Comparison of ENCODE assay signal across 8 mouse cellular contexts in genomic region chr2:129129412-129129929, GRCm38 (mm10). TPM values are rescaled to one million over a fixed set of nuclear protein-coding genes. Genes with fewer than 3 reads are reported as not detected.
DNase-seq lines count a peak whose midpoint lies in the region; ATAC-seq and TF ChIP-seq lines count a peak whose summit lies in the region.

Chchd5 (plus strand) TSS chr2:129129700.

- H3K9me3 ChIP-seq in CH12.LX (replicated peaks; ENCODE audit: low read length) = peaks cover 2% of the 10 kb centered on the region
- H3K9me3 ChIP-seq in forebrain, embryonic 11.5 days (ENCODE audit: control insufficient read depth, low read length) = no peaks in the 10 kb centered on the region
- H3K9me3 ChIP-seq in heart, embryonic 16.5 days (replicated peaks; ENCODE audit: control insufficient read depth, low read length) = peaks cover 8% of the 10 kb centered on the region
- H3K9me3 ChIP-seq in liver, embryonic 15.5 days (replicated peaks) = no peaks in the 10 kb centered on the region
- H3K9me3 ChIP-seq in neural tube, embryonic 12.5 days = 0 out of 2 replicates have a peak, but pooled peaks cover 8% of the 10 kb centered on the region

- in situ Hi-C loops in CH12.LX (cut with MboI; ENCODE audit: low pct_ligation_motif_present, low pct_unique_long_range_greater_than_20kb, low sequenced_read_pairs) = no loop called here

- peak; percentile 68 for TF ChIP-seq POLR2A in CH12.LX (IDR thresholded peaks at IDR 0.05; ENCODE audit: low read depth, low read length)

- H3K79me2 ChIP-seq in CH12.LX (replicated peaks; ENCODE audit: control insufficient read depth, extremely low read depth, insufficient read depth, poor library complexity, severe bottlenecking) = 0 out of 2 replicates have a peak, but pooled peaks cover 3% of the 10 kb centered on the region

- DNase-seq in CH12.LX (ENCODE audit: extremely low read depth) = peak; percentile 95
- peak; percentile 92 for DNase-seq in c-Kit-positive CD71-positive TER-119-negative erythroid progenitor cells, embryonic 14.5 days (ENCODE audit: low read depth)
- DNase-seq in forebrain, embryonic 11.5 days (ENCODE audit: low spot score) = peak; percentile 93
- peak; percentile 92 to 98 for DNase-seq in kidney, postnatal 36 days
- peak; percentile 99 for DNase-seq in telencephalon, adult 2 months (ENCODE audit: low read depth, low spot score)

- H3K36me3 ChIP-seq in CH12.LX (replicated peaks in 1 of 2; ENCODE audit: control insufficient read depth in 1 of 2, insufficient read depth in 1 of 2, low read length in 1 of 2) = peaks cover 39 to 70% of the 10 kb centered on the region in 2 experiments
- peaks cover 14% of the 10 kb centered on the region for H3K36me3 ChIP-seq in forebrain, embryonic 11.5 days (ENCODE audit: control insufficient read depth, insufficient read depth, low read length)
- peaks cover 43% of the 10 kb centered on the region for H3K36me3 ChIP-seq in heart, embryonic 16.5 days (ENCODE audit: control insufficient read depth, insufficient read depth)
- H3K36me3 ChIP-seq in liver, embryonic 15.5 days (replicated peaks) = peaks cover 48% of the 10 kb centered on the region
- H3K36me3 ChIP-seq in neural tube, embryonic 12.5 days = peaks cover 47% of the 10 kb centered on the region

- ATAC-seq in forebrain, embryonic 11.5 days (replicated peaks; ENCODE audit: low FRiP score) = peak; percentile 99
- ATAC-seq in heart, embryonic 16.5 days (replicated peaks; ENCODE audit: extremely low read depth, insufficient read depth, low FRiP score) = peak; percentile 100
- ATAC-seq in liver, embryonic 15.5 days (ENCODE audit: insufficient read depth) = peak; percentile 99
- ATAC-seq in neural tube, embryonic 12.5 days (ENCODE audit: low FRiP score, low read depth) = peak; percentile 100

- peak within 1 kb of the TSS; percentile 78 for H3K9ac ChIP-seq in CH12.LX (ENCODE audit: insufficient read depth, low read depth)
- peak within 1 kb of the TSS; percentile 76 for H3K9ac ChIP-seq in forebrain, embryonic 11.5 days (ENCODE audit: low read length)
- H3K9ac ChIP-seq in heart, embryonic 16.5 days (ENCODE audit: low read length) = peak within 1 kb of the TSS; percentile 85
- peak within 1 kb of the TSS; percentile 76 for H3K9ac ChIP-seq in liver, embryonic 15.5 days
- H3K9ac ChIP-seq in neural tube, embryonic 12.5 days = peak within 1 kb of the TSS; percentile 77

- no peak for TF ChIP-seq EP300 in CH12.LX (IDR thresholded peaks at IDR 0.05; ENCODE audit: low read length)

- peak within 1 kb of the TSS; percentile 95 for H3K27ac ChIP-seq in CH12.LX (ENCODE audit: insufficient read depth, low read depth)
- H3K27ac ChIP-seq in forebrain, embryonic 11.5 days (ENCODE audit: low read depth, low read length) = peak within 1 kb of the TSS; percentile 63
- H3K27ac ChIP-seq in heart, embryonic 16.5 days (ENCODE audit: low read length) = peak within 1 kb of the TSS; percentile 93
- peak within 1 kb of the TSS; percentile 88 for H3K27ac ChIP-seq in liver, embryonic 15.5 days (replicated peaks)
- H3K27ac ChIP-seq in neural tube, embryonic 12.5 days = peak within 1 kb of the TSS; percentile 76; the same call in 1 of the 2 replicates

- WGBS in forebrain, embryonic 11.5 days = under 1% methylated on average over 35 of the region's 35 CpGs
- WGBS in heart, embryonic 16.5 days = under 1% methylated on average over 35 of the region's 35 CpGs
- WGBS in liver, embryonic 15.5 days (ENCODE audit: insufficient replicate concordance) = under 1% methylated on average over 35 of the region's 35 CpGs
- WGBS in neural tube, embryonic 12.5 days = under 1% methylated on average over 35 of the region's 35 CpGs

- H3K4me3 ChIP-seq in CH12.LX (replicated peaks in 1 of 3; ENCODE audit: low read depth in 2 of 3, low read length in 2 of 3, poor library complexity in 1 of 3) = peak within 1 kb of the TSS; percentile 68 to 89 (median 79)
- H3K4me3 ChIP-seq in forebrain, embryonic 11.5 days (ENCODE audit: low read depth, low read length) = peak within 1 kb of the TSS; percentile 60
- peak within 1 kb of the TSS; percentile 76 for H3K4me3 ChIP-seq in heart, embryonic 16.5 days (ENCODE audit: low read length)
- H3K4me3 ChIP-seq in liver, embryonic 15.5 days (replicated peaks) = peak within 1 kb of the TSS; percentile 78
- H3K4me3 ChIP-seq in neural tube, embryonic 12.5 days = peak within 1 kb of the TSS; percentile 71

- peak within 1 kb of the TSS; percentile 61 for H3K4me2 ChIP-seq in CH12.LX (ENCODE audit: insufficient read depth, low read depth, poor library complexity, severe bottlenecking)
- peak within 1 kb of the TSS; percentile 76 for H3K4me2 ChIP-seq in forebrain, embryonic 11.5 days (ENCODE audit: low read depth, low read length, severe bottlenecking)
- peak within 1 kb of the TSS; percentile 82 for H3K4me2 ChIP-seq in heart, embryonic 16.5 days (ENCODE audit: low read depth, low read length)
- H3K4me2 ChIP-seq in liver, embryonic 15.5 days = peak within 1 kb of the TSS; percentile 93
- H3K4me2 ChIP-seq in neural tube, embryonic 12.5 days (replicated peaks) = peak within 1 kb of the TSS; percentile 79

- dilution Hi-C loops in CH12.LX (cut with MboI; ENCODE audit: extremely low pct_ligation_motif_present, extremely low pct_unique_long_range_greater_than_20kb, low sequenced_read_pairs) = no loop called here

- H3K4me1 ChIP-seq in CH12.LX (ENCODE audit: control insufficient read depth in 1 of 2, insufficient read depth in 2 of 2) = peaks cover 5 to 26% of the 10 kb centered on the region in 2 experiments; a peak in 3 of 4 replicates
- peaks cover 3% of the 10 kb centered on the region; the same call in 1 of the 2 replicates for H3K4me1 ChIP-seq in forebrain, embryonic 11.5 days (replicated peaks; ENCODE audit: control insufficient read depth, insufficient read depth, low read length)
- peaks cover 12% of the 10 kb centered on the region for H3K4me1 ChIP-seq in heart, embryonic 16.5 days (ENCODE audit: control insufficient read depth, insufficient read depth, low read length)
- peaks cover 28% of the 10 kb centered on the region for H3K4me1 ChIP-seq in liver, embryonic 15.5 days (replicated peaks)
- H3K4me1 ChIP-seq in neural tube, embryonic 12.5 days = peaks cover 14% of the 10 kb centered on the region

- no peaks in the 10 kb centered on the region for H3K27me3 ChIP-seq in CH12.LX (replicated peaks)
- H3K27me3 ChIP-seq in forebrain, embryonic 11.5 days (ENCODE audit: control insufficient read depth, insufficient read depth, low read length) = no peaks in the 10 kb centered on the region
- H3K27me3 ChIP-seq in heart, embryonic 16.5 days (ENCODE audit: control insufficient read depth, insufficient read depth, low read length) = no peaks in the 10 kb centered on the region
- H3K27me3 ChIP-seq in liver, embryonic 15.5 days = no peaks in the 10 kb centered on the region
- H3K27me3 ChIP-seq in neural tube, embryonic 12.5 days (replicated peaks) = no peaks in the 10 kb centered on the region

- no peak for TF ChIP-seq CTCF in CH12.LX (conservative IDR thresholded peaks at IDR 0.05 in 1 of 2, IDR thresholded peaks at IDR 0.05 in 1 of 2; ENCODE audit: low read depth in 2 of 2, low read length in 2 of 2)

- TF ChIP-seq RAD21 in CH12.LX (IDR thresholded peaks at IDR 0.05; ENCODE audit: low read depth, low read length) = no peak

TF ChIP-seq in CH12.LX, 34 proteins besides CTCF, POLR2A, EP300 and RAD21 (continues in another document):
- TF ChIP-seq SIN3A (IDR thresholded peaks at IDR 0.05; ENCODE audit: low read length) (peak; percentile 86), ZNF384 (IDR thresholded peaks at IDR 0.05; ENCODE audit: low read depth, low read length) (no peak), ZMIZ1 (IDR thresholded peaks at IDR 0.05; ENCODE audit: low read depth, low read length) (peak; percentile 53; the same call in 1 of the 2 replicates), NELFE (IDR thresholded peaks at IDR 0.05; ENCODE audit: low read depth, low read length) (peak; percentile 46; the same call in 1 of the 2 replicates), MAZ (IDR thresholded peaks at IDR 0.05; ENCODE audit: low read depth, low read length) (no peak), USF1 (IDR thresholded peaks at IDR 0.05; ENCODE audit: low read depth, low read length) (no peak), MAX (IDR thresholded peaks at IDR 0.05; ENCODE audit: low read length) (peak; percentile 79), MYC (IDR thresholded peaks at IDR 0.05; ENCODE audit: low read depth, low read length) (0 out of 2 replicates have a peak, but pooled peaks have one; percentile 50), TCF12 (IDR thresholded peaks at IDR 0.05; ENCODE audit: low read depth, low read length) (peak; percentile 64), POLR2AphosphoS2 (IDR thresholded peaks at IDR 0.05; ENCODE audit: low read depth, low read length) (no peak; the same call in 1 of the 2 replicates), UBTF (IDR thresholded peaks at IDR 0.05; ENCODE audit: low read depth, low read length) (peak; percentile 55; the same call in 1 of the 2 replicates), NRF1 (IDR thresholded peaks at IDR 0.05; ENCODE audit: low read depth, low read length) (peak; percentile 45; the same call in 1 of the 2 replicates), ELF1 (IDR thresholded peaks at IDR 0.05; ENCODE audit: low read depth, low read length) (peak; percentile 93), MEF2A (IDR thresholded peaks at IDR 0.05; ENCODE audit: borderline replicate concordance, low read depth, low read length) (peak; percentile 81; the same call in 1 of the 2 replicates), MXI1 (IDR thresholded peaks at IDR 0.05; ENCODE audit: low read depth, low read length) (peak; percentile 75), CHD2 (IDR thresholded peaks at IDR 0.05; ENCODE audit: low read length) (peak; percentile 80), BHLHE40 (IDR thresholded peaks at IDR 0.05; ENCODE audit: low read depth, low read length) (0 out of 2 replicates have a peak, but pooled peaks have one; percentile 32), HCFC1 (IDR thresholded peaks at IDR 0.05; ENCODE audit: low read depth, low read length) (peak; percentile 92), KAT2A (IDR thresholded peaks at IDR 0.05; ENCODE audit: insufficient replicate concordance, low read length) (peak; percentile 86; the same call in 1 of the 2 replicates), E2F4 (IDR thresholded peaks at IDR 0.05; ENCODE audit: insufficient replicate concordance, low read depth, low read length) (peak; percentile 45; the same call in 1 of the 2 replicates), PAX5 (IDR thresholded peaks at IDR 0.05; ENCODE audit: low read length) (no peak)

RNA-seq across cellular contexts. Expression of gene Chchd5, which starts in this region (rescaled TPM):
- total RNA-seq in CH12.LX (2012; rRNA removed) = 14.3 and 24.1 TPM in 2 replicates
- 20.5 and 23.4 TPM in 2 replicates for total RNA-seq in CH12.LX (2014; rRNA removed)
- 17.8 and 20.8 TPM in 2 replicates for polyA plus RNA-seq in CH12.LX (2012; ENCODE audit: insufficient read length, low read depth)
- polyA plus RNA-seq in forebrain, embryonic 11.5 days (2014; fragmentation: Nextera tagmentation; extraction: Ambion mirVana) = 24.5 TPM in 2 replicates
- polyA plus RNA-seq in heart, embryonic 16.5 days (2015; fragmentation: Nextera tagmentation; extraction: Ambion mirVana) = 17.6 and 18.2 TPM in 2 replicates
- polyA plus RNA-seq in liver, embryonic 15.5 days (2015; fragmentation: Nextera tagmentation; extraction: Ambion mirVana) = 9.5 and 10.7 TPM in 2 replicates
- 22.4 and 25.9 TPM in 2 replicates for polyA plus RNA-seq in neural tube, embryonic 12.5 days (2016; fragmentation: Nextera tagmentation; extraction: Ambion mirVana)

Comparison
In these comparisons a context has a peak if more than half of its experiments do, and no peak if none do; other contexts are left out.
1. Peak in every context shown above with its lines: DNase-seq, ATAC-seq, H3K4me3 ChIP-seq and H3K27ac ChIP-seq.